Mouse (Mus musculus) embryonic facial prominence, embryonic 12.5 days (tissue): ENCODE data around the gene Gm10772. TPM values are rescaled to one million over a fixed set of nuclear protein-coding genes. Genes with fewer than 3 reads are reported as not detected.
"Not testable (repeated sequence)": the region's sequence is repeated elsewhere in the genome, so short reads cannot be mapped to it uniquely, and the experiment has no call there.

Experiments
- ATAC-seq: fragments of 200-750 bp; cut with Nextera tagmentation; 2 replicates; pipeline ENCODE4 v1.8.0; 2017; ENCODE audit not compliant: insufficient number of reproducible peaks, insufficient read depth, low FRiP score, low TSS enrichment
- H3K27ac ChIP-seq: fragments of 300-500 bp; sonication (generic); 2 replicates; pipeline ENCODE4 v1.5.1; 2016; ENCODE audit warnings: mild to moderate bottlenecking
- H3K27me3 ChIP-seq: fragments of 300-500 bp; sonication (generic); 2 replicates; pipeline ENCODE4 v1.6.1; 2016; ENCODE audit warnings: mild to moderate bottlenecking, moderate library complexity
- H3K36me3 ChIP-seq: fragments of 300-500 bp; sonication (generic); 2 replicates; pipeline ENCODE4 v1.6.1; 2016; ENCODE audit warnings: mild to moderate bottlenecking
- H3K4me1 ChIP-seq: fragments of 300-500 bp; sonication (generic); 2 replicates; pipeline ENCODE4 v1.6.1; 2016
- H3K4me2 ChIP-seq: fragments of 300-500 bp; sonication (generic); replicated peaks from 2 replicates; pipeline ENCODE4 v1.6.1; 2016; ENCODE audit warnings: mild to moderate bottlenecking, moderate library complexity
- H3K4me3 ChIP-seq: fragments of 300-500 bp; sonication (generic); 2 replicates; pipeline ENCODE4 v1.5.1; 2016; ENCODE audit warnings: mild to moderate bottlenecking
- H3K9ac ChIP-seq: fragments of 300-500 bp; sonication (generic); 2 replicates; pipeline ENCODE4 v1.6.1; 2016; ENCODE audit warnings: mild to moderate bottlenecking, moderate library complexity
- H3K9me3 ChIP-seq: fragments of 300-500 bp; sonication (generic); 2 replicates; pipeline ENCODE4 v1.6.1; 2016; ENCODE audit warnings: mild to moderate bottlenecking, moderate library complexity
- WGBS: fragments of 180-500 bp; shearing (Covaris S2); methylation state at CpG from one replicate; pipeline ENCODE4 v1.1.7; 2016; 5-methylcytosine and 5-hydroxymethylcytosine counted together
- polyA plus RNA-seq: library from polyadenylated mRNA; unstranded; fragments of >200 nt; fragmentation: Nextera tagmentation; extraction: Ambion mirVana; gene quantifications from 2 replicates; pipeline ENCODE4 v1.2.1, GENCODE M21; 2016

The Gm10772 gene
- polyA plus RNA-seq, result not detected in 2 replicates

DNA sequence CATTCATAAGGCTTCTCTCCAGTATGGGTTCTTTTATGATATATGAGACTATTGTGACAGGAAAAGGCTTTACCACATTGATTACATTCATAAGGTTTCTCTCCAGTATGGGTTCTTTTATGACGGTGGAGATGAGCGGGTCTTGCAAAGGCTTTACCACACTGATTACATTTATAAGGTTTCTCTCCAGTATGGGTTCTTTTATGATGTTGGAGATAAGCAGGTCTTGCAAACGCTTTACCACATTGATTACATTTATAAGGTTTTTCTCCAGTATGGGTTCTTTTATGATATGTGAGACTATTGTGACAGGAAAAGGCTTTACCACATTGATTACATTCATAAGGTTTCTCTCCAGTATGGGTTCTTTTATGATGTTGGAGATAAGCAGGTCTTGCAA lies at the start of gene Gm10772:
Gene Gm10772 (minus strand): TSS at position 101 of the 400 bp plus-strand sequence.
- not testable (repeated sequence) for H3K27ac ChIP-seq, H3K4me3 ChIP-seq, ATAC-seq, H3K9ac ChIP-seq, H3K9me3 ChIP-seq, H3K4me2 ChIP-seq, H3K27me3 ChIP-seq, H3K4me1 ChIP-seq, H3K36me3 ChIP-seq
- WGBS, result 81% methylated on average over 2 of the region's 3 CpGs

DNA sequence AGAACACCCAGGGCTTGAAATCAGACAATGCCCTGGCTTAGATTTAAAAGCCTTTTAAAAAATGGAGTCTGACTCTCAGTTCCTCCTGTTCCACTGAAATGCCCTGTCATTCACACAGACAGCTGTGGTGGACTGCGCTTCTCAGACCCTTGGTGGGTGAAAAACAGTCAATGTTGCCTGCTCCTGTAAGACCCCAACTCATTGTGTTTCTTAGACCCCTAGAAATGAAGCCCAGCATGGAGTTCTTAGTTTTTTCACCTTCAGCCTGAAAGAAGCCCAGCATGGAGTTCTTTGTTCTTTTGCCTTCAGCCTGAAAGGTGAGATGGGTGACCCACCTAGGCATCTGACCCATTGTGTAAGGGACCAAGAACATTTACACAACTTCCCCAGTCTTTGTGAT lies 36.5 kb upstream of the Gm10772 start:
- not testable (repeated sequence) for H3K4me3 ChIP-seq, H3K9me3 ChIP-seq, H3K9ac ChIP-seq, H3K4me2 ChIP-seq, H3K4me1 ChIP-seq, ATAC-seq, H3K27me3 ChIP-seq, H3K27ac ChIP-seq, H3K36me3 ChIP-seq
- WGBS, result no CpG with 5 or more reads among the region's 1 CpGs

DNA sequence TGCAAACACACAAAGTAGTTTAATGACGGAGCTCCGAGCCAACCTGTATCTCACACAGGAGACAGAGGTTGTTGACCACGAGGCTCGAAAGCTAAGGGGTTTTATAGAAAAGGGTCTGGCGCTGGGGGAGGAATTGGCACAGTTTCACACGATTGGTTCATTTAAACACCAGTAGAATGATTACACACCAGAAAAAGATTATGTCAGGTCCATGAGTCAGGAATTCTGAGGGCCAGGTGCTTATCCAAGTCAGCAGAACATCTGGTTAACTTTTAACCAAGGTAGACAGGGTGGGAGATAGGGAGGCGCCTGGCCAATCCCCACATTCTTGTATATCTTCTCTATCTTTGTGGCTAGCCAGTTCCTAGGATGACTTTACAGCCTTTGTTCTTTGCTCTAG lies 35.8 kb upstream of the Gm10772 start:
- not testable (repeated sequence) for H3K27me3 ChIP-seq, H3K36me3 ChIP-seq, ATAC-seq, H3K4me1 ChIP-seq, H3K9ac ChIP-seq, H3K9me3 ChIP-seq, H3K27ac ChIP-seq, H3K4me3 ChIP-seq, H3K4me2 ChIP-seq
- WGBS, result 45% methylated on average over 4 of the region's 7 CpGs

- Histone ChIP-seq H3K9ac (no peak overlapping the region), H3K36me3 (no peaks in the 10 kb centered on the region), H3K4me2 (no peak overlapping the region), H3K27me3 (no peaks in the 10 kb centered on the region), H3K4me3 (no peak overlapping the region), H3K27ac (no peak overlapping the region), H3K9me3 (no peaks in the 10 kb centered on the region), H3K4me1 (no peaks in the 10 kb centered on the region)
- WGBS, result no CpG with 5 or more reads among the region's 11 CpGs
- ATAC-seq, result no peak
Observed at GRCm38 (mm10) chr13:66214349-66214748, 13.0 kb downstream of the Gm10772 start.

- ATAC-seq, H3K9ac ChIP-seq, H3K27me3 ChIP-seq, H3K4me3 ChIP-seq, H3K9me3 ChIP-seq, H3K27ac ChIP-seq, H3K4me1 ChIP-seq, H3K4me2 ChIP-seq, H3K36me3 ChIP-seq: not testable (repeated sequence)
- WGBS, result no CpG with 5 or more reads among the region's 1 CpGs
Observed at GRCm38 (mm10) chr13:66213811-66214210, 13.6 kb downstream of the Gm10772 start.

GRCm38 (mm10) chr13:66179172-66179571 lies 48.2 kb downstream of the Gm10772 start:
- not testable (repeated sequence) for H3K27ac ChIP-seq, ATAC-seq, H3K9ac ChIP-seq, H3K27me3 ChIP-seq, H3K4me1 ChIP-seq, H3K36me3 ChIP-seq, H3K4me2 ChIP-seq, H3K9me3 ChIP-seq, H3K4me3 ChIP-seq
- 93% methylated on average over 6 of the region's 12 CpGs for WGBS

Other genes with a start within 250 kb of the Gm10772 start
- not detected in 2 replicates for gene Gm10324, start 108.0 kb downstream of the Gm10772 start, polyA plus RNA-seq
- not detected in 2 replicates for gene 2410141K09Rik, start 213.5 kb upstream of the Gm10772 start, polyA plus RNA-seq